15 mouse cellular contexts compared by ENCODE assay signal in the genomic region with DNA sequence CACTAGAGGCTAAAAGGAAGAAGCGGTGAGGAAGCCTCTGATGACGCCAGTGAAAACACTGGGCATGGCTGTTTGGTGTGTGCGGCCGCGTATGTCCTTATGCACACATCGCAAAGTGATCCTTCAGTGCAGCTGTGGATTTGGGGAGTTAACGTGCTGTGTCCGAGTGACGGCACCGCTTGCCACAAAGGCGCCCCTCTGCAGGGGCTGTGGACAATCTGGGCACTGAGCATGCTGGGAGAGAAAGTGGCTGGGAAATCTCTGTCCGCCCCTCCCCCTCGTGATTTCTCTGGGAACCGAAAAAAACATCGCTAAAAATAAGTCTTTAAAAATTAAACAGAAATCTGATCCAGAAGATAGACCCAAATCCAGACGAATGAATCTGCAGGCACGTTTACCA.
A peak's percentile ranks its signal among the peaks of the same experiment; 100 is the strongest.
DNase-seq lines count a peak whose midpoint lies in the region; ATAC-seq and TF ChIP-seq lines count a peak whose summit lies in the region.
"Had no signal": no experiment of that assay in that cellular context is flagged by ENCODE, and none has a peak within 500 bp of the region (broad histone marks: within the 10 kb centered on the region; RNA-seq: fewer than 3 reads in every experiment).

No protein-coding gene starts in this region.

- H3K4me2 ChIP-seq in lung, embryonic 15.5 days: no peak overlapping the region
- no peak overlapping the region for H3K4me2 ChIP-seq in midbrain, embryonic 11.5 days
- H3K4me2 ChIP-seq: heart, embryonic 13.5 days; limb, embryonic 12.5 days had no signal

- WGBS in lung, embryonic 15.5 days: 63% methylated on average over 17 of the region's 17 CpGs
- 88% methylated on average over 17 of the region's 17 CpGs for WGBS in midbrain, embryonic 10.5 days
- 77% methylated on average over 17 of the region's 17 CpGs for WGBS in midbrain, embryonic 11.5 days

- ATAC-seq in lung, embryonic 15.5 days (ENCODE audit: borderline replicate concordance, extremely low read depth, low FRiP score, low TSS enrichment): no peak
- ATAC-seq in midbrain, embryonic 11.5 days (ENCODE audit: low FRiP score): no peak

- no peak overlapping the region for H3K9ac ChIP-seq in lung, embryonic 15.5 days
- H3K9ac ChIP-seq in ES-Bruce4 (ENCODE audit: low read depth, poor library complexity, severe bottlenecking): no peak overlapping the region
- no peak overlapping the region for H3K9ac ChIP-seq in midbrain, embryonic 11.5 days (ENCODE audit: low read length)
- H3K9ac ChIP-seq: heart, embryonic 13.5 days; limb, embryonic 12.5 days; liver, embryonic 14.5 days had no signal

- H3K36me3 ChIP-seq in lung, embryonic 15.5 days: no peaks in the 10 kb centered on the region
- no peaks in the 10 kb centered on the region for H3K36me3 ChIP-seq in ES-Bruce4 (ENCODE audit: control insufficient read depth, insufficient read depth, low read length, poor library complexity, severe bottlenecking)
- H3K36me3 ChIP-seq in midbrain, embryonic 10.5 days: no peaks in the 10 kb centered on the region
- no peaks in the 10 kb centered on the region for H3K36me3 ChIP-seq in midbrain, embryonic 11.5 days (ENCODE audit: control insufficient read depth, insufficient read depth, low read length)
- H3K36me3 ChIP-seq: heart, embryonic 13.5 days; limb, embryonic 12.5 days had no signal

- no peaks in the 10 kb centered on the region for H3K27me3 ChIP-seq in lung, embryonic 15.5 days
- no peaks in the 10 kb centered on the region for H3K27me3 ChIP-seq in ES-Bruce4 (ENCODE audit: control insufficient read depth, insufficient read depth, low read length, poor library complexity, severe bottlenecking)
- H3K27me3 ChIP-seq in midbrain, embryonic 10.5 days (ENCODE audit: low read depth, poor library complexity, severe bottlenecking): peaks cover 13% of the 10 kb centered on the region; the same call in 1 of the 2 replicates
- no peaks in the 10 kb centered on the region for H3K27me3 ChIP-seq in midbrain, embryonic 11.5 days (ENCODE audit: control insufficient read depth, insufficient read depth, low read length)
- H3K27me3 ChIP-seq: megakaryocyte, embryonic 14.5 days had no signal

- H3K27ac ChIP-seq in lung, embryonic 15.5 days: peak overlapping the region; percentile 37; the same call in 1 of the 2 replicates
- H3K27ac ChIP-seq in ES-Bruce4 (ENCODE audit: insufficient read depth, low read length): no peak overlapping the region
- no peak overlapping the region for H3K27ac ChIP-seq in midbrain, embryonic 10.5 days (replicated peaks)
- H3K27ac ChIP-seq in midbrain, embryonic 11.5 days (ENCODE audit: low read depth, low read length): no peak overlapping the region
- H3K27ac ChIP-seq: heart, embryonic 13.5 days; limb, embryonic 12.5 days; liver, embryonic 14.5 days had no signal

- TF ChIP-seq CTCF in ES-Bruce4 (IDR thresholded peaks at IDR 0.05; ENCODE audit: low read depth, low read length): no peak

- peak; percentile 5 to 16 for DNase-seq in heart, adult 9 months (ENCODE audit: low spot score in 2 of 2)
- DNase-seq in heart, adult 8-10 months (ENCODE audit: low spot score): no peak
- DNase-seq in lung, postnatal 14 days: no peak
- DNase-seq in brain, adult 2 months (ENCODE audit: low read depth, low spot score): peak; percentile 3
- no peak for DNase-seq in midbrain, embryonic 10.5 days (ENCODE audit: low spot score)
- DNase-seq in midbrain, embryonic 11.5 days (ENCODE audit: low spot score, missing footprints): no peak
- DNase-seq: adrenal gland, adult 2 months; cerebellum, adult 11-12 months; cerebellum, postnatal 36 days had no signal

- no peak for TF ChIP-seq POLR2A in ES-Bruce4 (IDR thresholded peaks at IDR 0.05; ENCODE audit: insufficient read depth, low read length)

- H3K9me3 ChIP-seq in lung, embryonic 15.5 days: no peaks in the 10 kb centered on the region
- no peaks in the 10 kb centered on the region for H3K9me3 ChIP-seq in ES-Bruce4 (replicated peaks; ENCODE audit: control insufficient read depth, insufficient read depth, low read length, poor library complexity, severe bottlenecking)
- H3K9me3 ChIP-seq in midbrain, embryonic 10.5 days (replicated peaks): 0 out of 2 replicates have a peak, but pooled peaks cover 5% of the 10 kb centered on the region
- H3K9me3 ChIP-seq in midbrain, embryonic 11.5 days (ENCODE audit: control insufficient read depth, low read length): no peaks in the 10 kb centered on the region
- H3K9me3 ChIP-seq: limb, embryonic 12.5 days had no signal

- no peak for TF ChIP-seq EP300 in ES-Bruce4 (IDR thresholded peaks at IDR 0.05; ENCODE audit: insufficient read depth, low read depth, low read length)

- peaks cover 19% of the 10 kb centered on the region for H3K4me1 ChIP-seq in lung, embryonic 15.5 days
- H3K4me1 ChIP-seq in ES-Bruce4 (ENCODE audit: control insufficient read depth, insufficient read depth, low read length): no peaks in the 10 kb centered on the region
- peaks cover 22% of the 10 kb centered on the region for H3K4me1 ChIP-seq in midbrain, embryonic 10.5 days
- peaks cover 11% of the 10 kb centered on the region for H3K4me1 ChIP-seq in midbrain, embryonic 11.5 days (ENCODE audit: control insufficient read depth, insufficient read depth, low read length)
- H3K4me1 ChIP-seq: megakaryocyte, embryonic 14.5 days had no signal

- no peak overlapping the region for H3K4me3 ChIP-seq in lung, embryonic 15.5 days
- H3K4me3 ChIP-seq in ES-Bruce4 (ENCODE audit: low read depth, low read length): peak overlapping the region; percentile 44
- H3K4me3 ChIP-seq in midbrain, embryonic 10.5 days: no peak overlapping the region
- no peak overlapping the region for H3K4me3 ChIP-seq in midbrain, embryonic 11.5 days (ENCODE audit: low read depth, low read length)
- H3K4me3 ChIP-seq: heart, embryonic 13.5 days; limb, embryonic 12.5 days; megakaryocyte, embryonic 14.5 days had no signal

Comparison
In these comparisons a context has a peak if more than half of its experiments do, and no peak if none do; other contexts are left out.
1. DNase-seq: peak in heart, adult 9 months (2 of 2) and brain, adult 2 months (single experiment); none in heart, adult 8-10 months (single experiment), lung, postnatal 14 days (single experiment), midbrain, embryonic 10.5 days (single experiment) and midbrain, embryonic 11.5 days (single experiment).